ENCODE assay signal across 8 mouse cellular contexts in genomic region chr2:181520118-181520935, GRCm38 (mm10). TPM values are rescaled to one million over a fixed set of nuclear protein-coding genes. Genes with fewer than 3 reads are reported as not detected.
DNase-seq lines count a peak whose midpoint lies in the region; ATAC-seq and TF ChIP-seq lines count a peak whose summit lies in the region.

Gene Dnajc5, plus strand, starts transcription at chr2:181520485.

- DNase-seq in ZHBTc4 (ENCODE audit: low read depth, low spot score) = peak; percentile 97
- DNase-seq in gastrocnemius, adult 2 months = peak; percentile 99
- peak; percentile 99 for DNase-seq in hindbrain, postnatal 0 days (ENCODE audit: low spot score)
- peak; percentile 96 to 97 for DNase-seq in left cerebral cortex, adult 2 months (ENCODE audit: extremely low spot score in 1 of 2, low spot score in 2 of 2)
- DNase-seq in right cerebral cortex, adult 2 months (ENCODE audit: low spot score in 2 of 2) = peak; percentile 97 to 99
- DNase-seq in urinary bladder, postnatal 14 days (ENCODE audit: low spot score) = peak; percentile 98

- peak within 1 kb of the TSS; percentile 65 for H3K4me2 ChIP-seq in hindbrain, postnatal 0 days (ENCODE audit: low read depth, low read length)

- no peaks in the 10 kb centered on the region for H3K27me3 ChIP-seq in hindbrain, postnatal 0 days (ENCODE audit: insufficient read depth, low read length)

- H3K4me3 ChIP-seq in gastrocnemius, adult 2 months = peak within 1 kb of the TSS; percentile 100
- H3K4me3 ChIP-seq in hindbrain, postnatal 0 days (ENCODE audit: low read length) = peak within 1 kb of the TSS; percentile 99
- H3K4me3 ChIP-seq in left cerebral cortex, adult 2 months = peak within 1 kb of the TSS; percentile 90

- peaks cover 19% of the 10 kb centered on the region for H3K36me3 ChIP-seq in hindbrain, postnatal 0 days (ENCODE audit: insufficient read depth, low read length)

- 1% methylated on average over 74 of the region's 74 CpGs for WGBS in hindbrain, postnatal 0 days

- peaks cover 7% of the 10 kb centered on the region for H3K4me1 ChIP-seq in hindbrain, postnatal 0 days (ENCODE audit: insufficient read depth, low read length)

- intact Hi-C loops in gastrocnemius, adult 2 months (cut with DNase I) = no loop called here
- intact Hi-C loops in left cerebral cortex, adult 2 months (cut with DNase I) = loop anchor here (1.0 to 2.0 kb wide), 3 partner anchors 61 to 72 kb away; partner anchors contain the start of genes Zbtb46 and Zfp512b

- no peaks in the 10 kb centered on the region for H3K9me3 ChIP-seq in hindbrain, postnatal 0 days (ENCODE audit: low read length)

- H3K9ac ChIP-seq in hindbrain, postnatal 0 days (replicated peaks; ENCODE audit: low read length) = peak within 1 kb of the TSS; percentile 98

- no peak for TF ChIP-seq CTCF in gastrocnemius, adult 2 months (IDR thresholded peaks at IDR 0.05)
- no peak for TF ChIP-seq CTCF in hindbrain, postnatal 0 days (IDR thresholded peaks at IDR 0.05; ENCODE audit: low read depth)
- TF ChIP-seq CTCF in left cerebral cortex, adult 2 months (IDR thresholded peaks at IDR 0.05) = no peak; the same call in 1 of the 2 replicates

- peak; percentile 97 for ATAC-seq in common myeloid progenitor, adult 5-6 weeks (replicated peaks; ENCODE audit: low read depth, poor library complexity, severe bottlenecking)
- ATAC-seq in hindbrain, postnatal 0 days = peak; percentile 98
- ATAC-seq in megakaryocyte, adult 5-6 weeks (ENCODE audit: poor library complexity, severe bottlenecking) = peak; percentile 92

- H3K27ac ChIP-seq in gastrocnemius, adult 2 months = peak within 1 kb of the TSS; percentile 99
- peak within 1 kb of the TSS; percentile 99 for H3K27ac ChIP-seq in hindbrain, postnatal 0 days
- peak within 1 kb of the TSS; percentile 98 for H3K27ac ChIP-seq in left cerebral cortex, adult 2 months

RNA-seq across cellular contexts. Expression of gene Dnajc5, which starts in this region (rescaled TPM):
- 30.1 and 31.7 TPM in 2 replicates for total RNA-seq in common myeloid progenitor, adult 5-6 weeks (2017)
- total RNA-seq in gastrocnemius, adult 2 months (2021) = 10 to 100 TPM; 43.7 to 46.6 TPM
- 417 and 459 TPM in 2 replicates for total RNA-seq in hindbrain, postnatal 0 days (2014; rRNA removed)
- polyA plus RNA-seq in hindbrain, postnatal 0 days (2015; fragmentation: Nextera tagmentation; extraction: Ambion mirVana) = 260 and 276 TPM in 2 replicates
- total RNA-seq in left cerebral cortex, adult 2 months (2021) = 100 to 1,000 TPM; 288 to 300 TPM
- 32.2 and 35.1 TPM in 2 replicates for total RNA-seq in megakaryocyte, adult 5-6 weeks (2015)
- total RNA-seq in megakaryocyte, adult 5-6 weeks (2017) = 39.7 and 44.9 TPM in 2 replicates

Comparison
In these comparisons a context has a peak if more than half of its experiments do, and no peak if none do; other contexts are left out.
1. Peak in every context shown above with its lines: DNase-seq, ATAC-seq, H3K4me3 ChIP-seq and H3K27ac ChIP-seq.